Mouse (Mus musculus) MEL (cell line): Measurements from ENCODE around the gene Smarcad1.

Source experiments
- CTCF ChIP-seq, 3 experiments: IDR thresholded peaks in 2 of 3; conservative IDR thresholded peaks in 1 of 3; 2 replicates each; pipeline ENCODE4 v1.5.1; 2011 to 2012; ENCODE audit warnings: low read length in 3 of 3, low read depth in 2 of 3, mild to moderate bottlenecking in 2 of 3, improper control_type of control experiment in 1 of 3, inconsistent platforms in 1 of 3, mixed read lengths in 1 of 3, moderate library complexity in 1 of 3; ENCODE audit not compliant: control insufficient read depth in 1 of 3, insufficient read depth in 1 of 3, poor library complexity in 1 of 3, severe bottlenecking in 1 of 3
- MYB ChIP-seq: IDR thresholded peaks from 2 replicates; pipeline ENCODE4 v1.6.1; 2011; ENCODE audit warnings: mild to moderate bottlenecking, low read depth, low read length, improper control_type of control experiment
- POLR2A ChIP-seq, 2 experiments: IDR thresholded peaks; 2 replicates each; pipeline ENCODE4 v1.6.1; 2011 to 2012; ENCODE audit warnings: low read length in 2 of 2, mild to moderate bottlenecking in 2 of 2, control low read depth in 1 of 2, improper control_type of control experiment in 1 of 2, low read depth in 1 of 2, moderate library complexity in 1 of 2; ENCODE audit not compliant: control insufficient read depth in 1 of 2, insufficient read depth in 1 of 2, poor library complexity in 1 of 2
- USF2 ChIP-seq, 2 experiments: IDR thresholded peaks; 2 replicates each; pipeline ENCODE4 v1.6.1; 2011 to 2012; ENCODE audit warnings: improper control_type of control experiment in 2 of 2, low read length in 2 of 2, borderline replicate concordance in 1 of 2, inconsistent platforms in 1 of 2, low read depth in 1 of 2, mild to moderate bottlenecking in 1 of 2; ENCODE audit not compliant: insufficient read depth in 1 of 2

GRCm38 (mm10) chr6:65023053-65023452 lies 19.3 kb upstream of the Smarcad1 start:
- TF ChIP-seq POLR2A (IDR thresholded peaks at IDR 0.05; ENCODE audit: control insufficient read depth in 1 of 2, insufficient read depth in 1 of 2, low read depth in 1 of 2, low read length in 2 of 2, poor library complexity in 1 of 2) (no peak), CTCF (IDR thresholded peaks at IDR 0.05 in 2 of 3, conservative IDR thresholded peaks at IDR 0.05 in 1 of 3; ENCODE audit: control insufficient read depth in 1 of 3, insufficient read depth in 1 of 3, low read depth in 2 of 3, low read length in 3 of 3, poor library complexity in 1 of 3, severe bottlenecking in 1 of 3) (no peak), USF2 (IDR thresholded peaks at IDR 0.05; ENCODE audit: borderline replicate concordance in 1 of 2, insufficient read depth in 1 of 2, low read depth in 1 of 2, low read length in 2 of 2) (no peak), MYB (no peak)
